Mouse (Mus musculus) leukemia stem cell, adult 10-12 weeks (primary cell): ENCODE data around the gene Mbip. TPM values are rescaled to one million over a fixed set of nuclear protein-coding genes. Genes with fewer than 3 reads are reported as not detected.

ENCODE experiments used
- polyA plus RNA-seq: library from polyadenylated mRNA; stranded (reverse); fragments of >175 nt; gene quantifications from 2 replicates; pipeline ENCODE4 v1.2.3, GENCODE M21; 2012; ENCODE audit warnings: low replicate concordance

The Mbip gene
- 0.64 and 18.9 TPM in 2 replicates for polyA plus RNA-seq

GRCm38 (mm10) chr12:56345367-56346089 is at the start of gene Mbip:
TSS of gene Mbip (minus strand) at chr12:56345894.

Other genes starting within 250 kb of the Mbip start
- not detected in 2 replicates for gene Nkx2-1, start 191.0 kb upstream of the Mbip start, polyA plus RNA-seq